Mouse (Mus musculus): ENCODE measurements around the gene Cap1. TPM values are rescaled to one million over a fixed set of nuclear protein-coding genes. Genes with fewer than 3 reads are reported as not detected.

The Cap1 gene
- polyA plus RNA-seq (2012; rRNA removed), result 134 and 146 TPM in 2 replicates

- Histone ChIP-seq H3K4me3 (ENCODE audit: insufficient read depth, low read length) (peak within 1 kb of the TSS; percentile 43), H3K4me1 (ENCODE audit: control insufficient read depth, insufficient read depth, low read length) (peaks cover 6% of the 10 kb centered on the region), H3K27ac (ENCODE audit: insufficient read depth, low read length) (peak within 1 kb of the TSS; percentile 97)
- TF ChIP-seq POLR2A (IDR thresholded peaks at IDR 0.05; ENCODE audit: extremely low read depth, insufficient read depth, low read length) (peak; percentile 91), CTCF (IDR thresholded peaks at IDR 0.05; ENCODE audit: extremely low read depth, insufficient read depth, low read length) (no peak)
Observed at GRCm38 (mm10) chr4:122885768-122886578, at the start of gene Cap1. Gene Cap1 (minus strand): TSS chr4:122886056.

DNA sequence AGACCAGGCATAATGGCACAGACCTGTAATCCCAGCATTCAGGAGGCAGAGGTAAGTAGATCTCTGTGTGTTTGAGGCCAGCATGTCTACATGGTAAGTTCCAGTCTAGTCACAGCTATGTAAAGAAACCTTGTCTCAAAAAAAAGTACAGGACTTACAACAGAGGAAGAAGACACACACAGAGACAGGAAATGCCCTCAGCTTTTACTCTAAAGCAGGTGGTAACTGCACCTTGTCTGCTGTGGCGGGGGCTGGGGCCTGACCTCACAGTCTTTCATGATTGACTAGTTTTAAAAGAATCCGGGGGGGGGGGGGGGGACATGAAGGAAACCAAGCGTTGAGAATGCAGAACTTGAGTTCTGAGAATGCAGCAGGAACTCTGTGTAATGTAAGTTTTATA, 48.0 kb upstream of the Cap1 start:
- no peak overlapping the region for H3K4me3 ChIP-seq (ENCODE audit: insufficient read depth, low read length)
- TF ChIP-seq POLR2A (IDR thresholded peaks at IDR 0.05; ENCODE audit: extremely low read depth, insufficient read depth, low read length) (no peak), CTCF (IDR thresholded peaks at IDR 0.05; ENCODE audit: extremely low read depth, insufficient read depth, low read length) (no peak)

DNA sequence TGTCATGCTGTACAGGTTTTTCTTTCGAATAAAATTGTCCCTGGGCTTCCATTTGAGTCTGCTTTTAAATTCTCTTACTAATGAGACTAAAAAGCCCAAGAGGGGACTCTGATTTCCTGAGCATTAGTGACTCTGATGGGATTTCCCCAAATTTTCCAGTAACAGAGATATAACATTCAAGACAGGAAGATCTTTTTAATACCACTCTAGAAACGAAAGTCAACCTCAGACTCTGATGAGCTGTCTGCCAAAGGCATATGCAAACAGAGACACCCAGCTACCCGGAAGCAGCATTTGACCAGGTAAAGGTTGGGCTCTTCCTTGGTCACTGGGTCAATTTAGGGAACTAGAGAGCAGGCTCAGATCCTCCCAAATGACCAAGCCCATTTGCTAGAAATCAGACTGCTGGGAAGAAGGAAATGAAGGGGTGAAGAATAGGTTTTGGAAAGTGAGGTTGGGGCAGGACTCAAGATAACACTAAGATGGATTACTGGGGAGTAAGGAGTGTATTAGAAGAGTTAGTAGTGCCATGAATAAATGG, 47.3 kb upstream of the Cap1 start:
- H3K27ac ChIP-seq (ENCODE audit: insufficient read depth, low read length), result no peak overlapping the region
- no peak overlapping the region for H3K4me3 ChIP-seq (ENCODE audit: insufficient read depth, low read length)
- H3K4me1 ChIP-seq (ENCODE audit: control insufficient read depth, insufficient read depth, low read length), result no peaks in the 10 kb centered on the region
- no peak for TF ChIP-seq POLR2A (IDR thresholded peaks at IDR 0.05; ENCODE audit: extremely low read depth, insufficient read depth, low read length)
- TF ChIP-seq CTCF (IDR thresholded peaks at IDR 0.05; ENCODE audit: extremely low read depth, insufficient read depth, low read length), result no peak

More for the DNA sequence above, 48.0 kb upstream of the Cap1 start:
- Histone ChIP-seq H3K4me1 (ENCODE audit: control insufficient read depth, insufficient read depth, low read length) (no peaks in the 10 kb centered on the region), H3K27ac (ENCODE audit: insufficient read depth, low read length) (no peak overlapping the region)

DNA sequence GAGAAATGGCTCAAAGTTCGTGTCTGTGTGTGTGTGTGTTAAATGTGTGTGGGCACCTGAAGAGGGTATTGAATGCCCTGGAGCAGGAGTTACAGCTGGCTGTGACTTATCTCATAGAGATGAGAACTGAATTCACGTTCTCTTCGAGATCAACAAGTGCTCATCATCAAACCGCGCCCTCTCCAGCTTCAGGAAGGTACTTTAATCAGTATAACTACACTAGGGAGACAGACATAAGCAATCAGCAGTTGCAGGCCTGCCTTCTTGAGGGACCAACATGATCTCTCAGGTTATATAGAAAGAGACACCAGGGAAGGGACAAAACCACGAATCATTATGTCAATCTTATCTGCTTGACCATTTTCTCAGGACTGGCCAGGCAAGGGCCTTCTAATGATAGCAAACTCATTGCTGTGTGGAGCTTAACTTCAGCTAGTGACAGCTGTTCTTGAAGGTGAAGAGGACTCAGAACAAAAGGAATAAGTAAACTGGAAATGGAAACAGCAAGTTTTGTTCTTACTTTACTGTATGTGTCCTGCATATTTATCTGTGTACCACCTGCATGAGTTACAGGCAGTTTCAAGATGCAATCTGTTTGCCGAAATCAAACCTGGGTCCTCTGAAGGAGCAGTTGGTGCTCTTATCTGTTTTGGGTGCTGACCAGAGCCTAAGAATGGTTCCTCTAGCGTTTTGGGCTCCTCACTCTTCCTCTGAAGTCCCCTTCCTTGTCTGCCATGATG, 46.6 kb upstream of the Cap1 start:
- no peak for TF ChIP-seq CTCF (IDR thresholded peaks at IDR 0.05; ENCODE audit: extremely low read depth, insufficient read depth, low read length)
- H3K4me1 ChIP-seq (ENCODE audit: control insufficient read depth, insufficient read depth, low read length), result no peaks in the 10 kb centered on the region
- no peak overlapping the region for H3K4me3 ChIP-seq (ENCODE audit: insufficient read depth, low read length)
- no peak overlapping the region for H3K27ac ChIP-seq (ENCODE audit: insufficient read depth, low read length)

- H3K27ac ChIP-seq (ENCODE audit: insufficient read depth, low read length), result no peak overlapping the region
- H3K4me3 ChIP-seq (ENCODE audit: insufficient read depth, low read length), result no peak overlapping the region
- no peaks in the 10 kb centered on the region for H3K4me1 ChIP-seq (ENCODE audit: control insufficient read depth, insufficient read depth, low read length)
- TF ChIP-seq CTCF (IDR thresholded peaks at IDR 0.05; ENCODE audit: extremely low read depth, insufficient read depth, low read length), result no peak
- no peak for TF ChIP-seq POLR2A (IDR thresholded peaks at IDR 0.05; ENCODE audit: extremely low read depth, insufficient read depth, low read length)
Observed at GRCm38 (mm10) chr4:122930939-122931590, 45.2 kb upstream of the Cap1 start.

- H3K27ac ChIP-seq (ENCODE audit: insufficient read depth, low read length), result no peak overlapping the region
- 0 out of 2 replicates have a peak, but pooled peaks cover 2% of the 10 kb centered on the region for H3K4me1 ChIP-seq (ENCODE audit: control insufficient read depth, insufficient read depth, low read length)
- TF ChIP-seq CTCF (IDR thresholded peaks at IDR 0.05; ENCODE audit: extremely low read depth, insufficient read depth, low read length) (no peak), POLR2A (IDR thresholded peaks at IDR 0.05; ENCODE audit: extremely low read depth, insufficient read depth, low read length) (no peak)
- H3K4me3 ChIP-seq (ENCODE audit: insufficient read depth, low read length), result no peak overlapping the region
Observed at GRCm38 (mm10) chr4:122923392-122924344, 37.8 kb upstream of the Cap1 start.

- H3K27ac ChIP-seq (ENCODE audit: insufficient read depth, low read length), result no peak overlapping the region
- TF ChIP-seq POLR2A (IDR thresholded peaks at IDR 0.05; ENCODE audit: extremely low read depth, insufficient read depth, low read length) (no peak), CTCF (IDR thresholded peaks at IDR 0.05; ENCODE audit: extremely low read depth, insufficient read depth, low read length) (no peak)
- H3K4me1 ChIP-seq (ENCODE audit: control insufficient read depth, insufficient read depth, low read length), result 0 out of 2 replicates have a peak, but pooled peaks cover 2% of the 10 kb centered on the region
- no peak overlapping the region for H3K4me3 ChIP-seq (ENCODE audit: insufficient read depth, low read length)
Observed at GRCm38 (mm10) chr4:122922841-122923240, 37.0 kb upstream of the Cap1 start.

DNA sequence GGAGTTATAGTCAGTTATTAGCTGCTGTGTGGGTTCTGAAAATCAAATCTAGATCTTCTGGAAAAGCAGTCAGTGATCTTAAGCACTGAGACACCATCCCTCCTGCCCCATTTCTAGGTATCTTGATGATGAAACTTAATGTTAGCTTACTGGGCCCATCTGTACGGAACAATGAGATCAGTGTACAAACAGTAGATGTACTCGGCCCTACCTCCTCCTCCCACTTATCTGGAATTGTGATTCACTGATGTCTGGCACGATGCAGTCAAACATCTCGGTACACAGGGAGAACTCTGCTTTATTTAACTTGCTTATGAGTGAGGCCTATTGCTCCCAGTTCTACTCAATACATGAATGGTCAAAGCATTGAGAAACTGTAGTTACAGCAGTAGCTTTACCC, 30.1 kb upstream of the Cap1 start:
- no peak for TF ChIP-seq POLR2A (IDR thresholded peaks at IDR 0.05; ENCODE audit: extremely low read depth, insufficient read depth, low read length)
- no peak for TF ChIP-seq CTCF (IDR thresholded peaks at IDR 0.05; ENCODE audit: extremely low read depth, insufficient read depth, low read length)
- Histone ChIP-seq H3K4me3 (ENCODE audit: insufficient read depth, low read length) (no peak overlapping the region), H3K27ac (ENCODE audit: insufficient read depth, low read length) (no peak overlapping the region), H3K4me1 (ENCODE audit: control insufficient read depth, insufficient read depth, low read length) (no peaks in the 10 kb centered on the region)
